Mouse (Mus musculus) kidney, postnatal 10 days (tissue): Measurements from ENCODE around the gene Lrig2.

Source experiments
- DNase-seq: peaks from one replicate; pipeline ENCODE4 v3.0.0; 2021; ENCODE audit warnings: mixed read lengths

The Lrig2 gene

DNA sequence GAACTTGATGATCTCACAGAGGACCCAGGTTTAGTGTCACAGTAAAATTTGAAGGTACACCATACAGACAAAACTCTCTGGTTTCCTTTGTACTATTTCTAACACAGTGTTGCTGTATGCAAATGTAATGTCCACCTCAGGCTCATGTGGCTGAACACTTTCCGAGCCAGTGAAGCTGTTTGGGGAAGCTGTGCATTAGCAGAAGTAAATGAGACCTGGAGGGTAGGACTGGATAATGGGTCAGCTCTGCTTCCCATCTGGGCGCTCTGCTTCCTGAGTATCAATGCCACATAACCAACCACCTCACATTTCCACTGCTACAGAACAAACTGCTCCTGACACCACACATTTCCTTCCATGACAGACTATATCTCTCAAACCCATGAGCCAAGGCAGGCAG is 10.1 kb downstream of the Lrig2 start:
- DNase-seq = no peak

- no peak for DNase-seq
Observed at GRCm38 (mm10) chr3:104500881-104501280, 10.8 kb downstream of the Lrig2 start.

DNA sequence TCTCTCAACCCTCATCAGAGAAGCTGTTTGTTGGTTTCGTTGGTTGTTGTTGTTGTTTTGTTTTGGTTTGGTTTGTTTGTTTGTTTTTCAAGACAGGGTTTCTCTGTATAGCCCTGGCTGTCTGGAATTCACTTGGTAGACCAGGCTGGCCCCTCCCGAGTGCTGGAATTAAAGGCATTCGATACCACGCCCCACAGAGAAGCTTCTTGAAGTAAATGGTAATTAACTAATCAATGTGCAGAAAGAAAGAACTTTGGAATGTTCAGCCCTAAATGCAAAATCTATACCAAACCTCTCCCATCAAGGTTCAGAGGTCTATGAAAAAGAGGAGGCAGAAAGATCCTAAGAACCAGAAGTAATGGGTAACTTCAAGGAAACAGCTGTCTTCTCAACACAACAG is 15.5 kb downstream of the Lrig2 start:
- no peak for DNase-seq

GRCm38 (mm10) chr3:104480946-104481719 is 30.6 kb downstream of the Lrig2 start:
- DNase-seq = no peak

- no peak for DNase-seq
Observed at GRCm38 (mm10) chr3:104478056-104478455, 33.7 kb downstream of the Lrig2 start.

GRCm38 (mm10) chr3:104469421-104469820 is 42.3 kb downstream of the Lrig2 start:
- no peak for DNase-seq

- DNase-seq = no peak
Observed at GRCm38 (mm10) chr3:104461226-104461625, 50.5 kb downstream of the Lrig2 start.

GRCm38 (mm10) chr3:104458588-104458987 is 53.1 kb downstream of the Lrig2 start:
- no peak for DNase-seq

DNA sequence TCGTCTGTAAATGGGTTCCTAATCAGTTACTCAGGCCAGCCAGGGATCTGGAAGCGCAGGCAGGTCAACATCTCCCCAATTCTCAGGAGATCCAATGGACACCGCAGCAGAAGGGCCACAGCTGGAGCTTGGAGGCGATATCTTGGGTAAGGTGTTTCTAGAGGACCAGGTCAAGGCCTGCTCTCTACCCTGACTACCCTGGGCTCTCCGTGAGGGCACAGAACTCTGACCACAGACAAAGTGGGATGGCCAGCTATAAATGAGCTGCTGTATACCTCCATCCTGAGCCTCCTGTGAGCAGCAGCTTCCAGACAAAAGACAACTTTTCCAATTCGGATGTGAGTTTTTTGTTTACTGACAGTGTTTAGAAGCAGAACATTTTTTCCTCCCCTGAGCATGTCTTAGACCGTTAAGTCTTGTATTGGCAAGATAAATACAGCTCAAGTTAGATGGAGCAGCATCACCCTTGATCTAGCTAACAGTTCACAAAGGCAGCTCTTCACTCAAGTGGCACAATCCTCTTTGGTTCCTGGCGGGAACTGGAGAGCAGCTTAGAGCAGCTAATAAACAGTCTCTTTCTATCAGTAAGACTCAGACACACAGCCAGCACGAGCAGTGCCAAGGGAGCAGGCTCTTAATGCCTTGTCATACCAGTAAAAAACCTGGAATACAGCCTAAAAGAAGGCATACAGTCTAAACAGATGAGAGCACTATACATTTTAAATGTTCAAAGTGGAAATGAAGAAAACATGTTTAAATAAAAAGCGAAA is 56.0 kb downstream of the Lrig2 start:
- DNase-seq = no peak

DNA sequence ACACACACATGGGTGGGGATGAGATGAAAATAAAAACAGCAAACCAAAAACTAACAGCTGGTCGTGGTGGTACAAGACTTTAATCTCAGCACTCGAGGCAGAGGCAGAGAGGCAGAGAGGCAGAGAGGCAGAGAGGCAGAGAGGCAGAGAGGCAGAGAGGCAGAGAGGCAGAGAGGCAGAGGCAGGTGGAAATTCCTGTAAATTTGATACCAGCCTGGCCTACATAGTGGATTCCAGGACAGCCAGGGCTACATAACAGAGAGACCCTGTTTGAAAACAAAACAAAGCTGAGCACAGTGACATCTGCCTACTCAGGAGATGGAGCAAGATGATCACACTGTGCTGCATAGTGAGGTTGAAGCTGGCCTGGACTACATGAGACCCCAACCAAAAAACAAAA is 64.5 kb downstream of the Lrig2 start:
- DNase-seq = no peak

- no peak for DNase-seq
Observed at GRCm38 (mm10) chr3:104446689-104447088, 65.0 kb downstream of the Lrig2 start.

DNA sequence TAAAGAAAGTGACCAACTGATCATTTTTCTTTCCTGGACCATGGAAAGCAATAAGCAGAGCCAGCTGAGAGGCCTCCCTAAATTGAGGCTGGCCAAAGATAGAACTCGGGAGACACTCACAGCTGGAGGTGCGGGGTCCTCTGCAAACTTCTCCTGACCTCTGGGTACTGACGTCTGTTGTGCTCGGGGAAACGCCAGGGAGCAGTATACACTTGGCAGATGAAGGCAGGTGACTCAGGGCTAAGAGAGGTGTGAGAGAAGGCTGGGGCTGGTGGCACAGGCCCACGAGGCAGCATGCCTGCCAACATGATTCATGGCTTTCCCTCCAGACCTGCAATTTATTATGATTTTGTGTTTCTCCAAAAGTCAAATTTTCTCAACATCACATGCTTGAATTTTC is 66.1 kb downstream of the Lrig2 start:
- DNase-seq = no peak

- DNase-seq = no peak
Observed at GRCm38 (mm10) chr3:104444946-104445460, 66.7 kb downstream of the Lrig2 start.

- no peak for DNase-seq
Observed at GRCm38 (mm10) chr3:104444082-104444481, 67.6 kb downstream of the Lrig2 start.

- DNase-seq = no peak
Observed at GRCm38 (mm10) chr3:104442357-104442756, 69.4 kb downstream of the Lrig2 start.

DNA sequence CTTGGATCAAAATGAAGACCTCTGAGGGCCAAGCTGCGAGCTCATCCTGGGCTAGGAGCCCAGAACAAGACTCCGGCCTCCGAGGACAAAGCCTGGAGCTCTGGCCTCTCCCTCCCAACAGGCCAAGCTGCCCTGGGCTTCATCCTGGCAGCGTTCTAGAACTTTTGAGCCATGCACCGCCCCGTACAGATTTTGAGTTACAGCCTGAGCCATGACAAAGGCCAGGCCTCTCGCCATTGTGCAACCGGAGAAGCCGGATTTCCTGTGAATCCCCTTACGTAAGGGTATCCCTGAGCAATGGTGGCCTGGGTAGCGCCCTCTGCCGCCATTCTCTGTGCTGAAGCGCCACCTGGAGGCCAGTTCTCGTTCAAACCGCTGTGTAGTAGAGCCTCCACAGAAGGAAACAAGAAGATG is 69.8 kb downstream of the Lrig2 start:
- peak; percentile 98 for DNase-seq

DNA sequence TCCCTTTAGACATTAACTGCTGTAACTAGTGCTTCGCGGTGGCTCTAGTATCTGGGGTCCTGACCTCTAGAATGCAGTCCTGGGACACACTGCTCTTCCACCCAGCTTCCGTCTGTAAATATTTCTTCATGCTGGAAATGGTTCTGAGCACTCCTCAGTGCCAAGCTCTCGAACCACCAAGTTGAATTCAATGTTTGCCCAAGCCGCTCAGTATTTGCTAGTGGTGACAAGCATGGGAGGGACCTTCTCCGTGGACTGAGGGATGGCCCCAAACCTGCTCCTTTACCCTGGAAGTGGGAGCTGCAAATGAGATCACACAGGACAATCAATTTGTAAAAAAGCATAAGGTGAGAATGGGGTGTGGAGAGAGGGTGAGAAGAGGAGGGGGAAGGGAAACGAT is 70.3 kb downstream of the Lrig2 start:
- no peak for DNase-seq

- no peak for DNase-seq
Observed at GRCm38 (mm10) chr3:104438777-104439176, 72.9 kb downstream of the Lrig2 start.

DNA sequence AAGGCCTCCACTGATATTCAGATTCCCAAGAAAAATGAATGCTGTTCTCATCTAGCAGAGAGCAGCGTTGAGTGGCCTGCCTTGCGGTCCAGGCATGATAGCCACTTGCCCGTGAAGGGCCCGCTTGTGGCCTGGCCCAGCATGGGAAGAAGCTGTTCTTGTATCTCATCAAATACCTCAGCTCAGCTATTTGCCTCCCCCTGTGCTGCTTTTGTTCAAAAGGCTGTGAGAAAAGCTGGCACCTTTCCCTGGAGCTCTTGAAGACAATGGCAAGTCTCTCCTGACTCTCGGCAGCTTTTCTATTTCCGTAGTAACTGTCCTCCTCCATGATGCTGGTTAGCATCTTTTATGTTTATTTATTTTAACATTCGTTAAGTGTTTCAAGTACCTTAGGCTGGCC is 74.1 kb downstream of the Lrig2 start:
- no peak for DNase-seq

DNA sequence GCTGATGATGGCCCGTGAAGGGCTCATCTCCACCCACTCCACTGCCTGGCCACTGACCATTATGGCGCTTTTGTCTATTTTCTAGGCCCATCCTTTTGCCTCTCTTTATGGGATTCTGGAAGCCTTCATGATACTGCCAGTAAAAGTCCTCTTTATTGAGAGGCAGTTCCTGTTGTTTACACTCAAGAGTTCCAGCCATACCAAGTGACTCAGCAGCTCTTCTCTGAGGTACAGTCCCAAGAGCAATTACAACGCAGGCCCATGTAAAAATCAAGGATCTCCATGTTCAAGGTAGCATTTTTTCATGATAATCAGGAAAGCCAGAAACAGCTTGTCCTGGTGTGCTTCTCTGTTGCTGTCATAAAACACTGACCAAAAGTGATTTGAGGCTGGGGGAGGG is 75.8 kb downstream of the Lrig2 start:
- DNase-seq = no peak

DNA sequence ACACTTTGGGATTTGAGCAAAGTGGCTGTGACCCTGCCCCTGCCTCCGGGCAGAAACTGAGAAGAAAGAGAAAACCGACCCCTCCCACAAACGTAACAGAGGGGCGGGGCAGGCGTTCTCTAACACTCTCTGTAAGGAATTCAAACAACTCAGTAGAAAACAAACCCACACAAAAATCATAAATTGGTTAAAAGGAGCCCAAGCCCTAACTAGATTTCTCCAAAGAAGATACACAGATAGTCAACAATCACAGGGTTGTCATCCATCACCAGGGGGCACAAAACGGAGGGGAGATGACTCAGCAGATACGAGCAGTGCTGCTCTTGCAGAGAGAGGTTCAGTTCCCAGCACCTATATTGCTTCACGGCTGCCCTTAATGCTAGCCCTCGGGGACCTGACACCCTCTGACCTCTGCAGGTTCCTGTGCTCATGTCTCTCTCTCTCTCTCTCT is 77.4 kb downstream of the Lrig2 start:
- DNase-seq = peak; percentile 61

GRCm38 (mm10) chr3:104432651-104433050 is 79.1 kb downstream of the Lrig2 start:
- DNase-seq = no peak

DNA sequence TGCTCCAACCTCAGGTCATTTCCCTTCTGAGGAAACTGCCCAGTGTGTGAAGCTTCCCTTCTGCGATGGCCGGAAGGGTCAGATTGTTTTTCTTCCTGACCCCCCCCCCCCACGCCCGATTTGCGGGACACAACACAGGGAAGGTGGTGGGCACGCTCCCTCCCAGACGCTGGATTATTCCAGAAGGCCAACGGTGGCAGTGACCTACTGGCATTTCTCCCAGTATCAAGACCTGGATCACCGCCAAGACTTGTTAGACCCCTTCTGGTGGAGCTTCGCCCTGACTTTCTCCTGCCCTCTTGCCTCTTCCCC is 79.9 kb downstream of the Lrig2 start:
- peak; percentile 80 for DNase-seq

DNA sequence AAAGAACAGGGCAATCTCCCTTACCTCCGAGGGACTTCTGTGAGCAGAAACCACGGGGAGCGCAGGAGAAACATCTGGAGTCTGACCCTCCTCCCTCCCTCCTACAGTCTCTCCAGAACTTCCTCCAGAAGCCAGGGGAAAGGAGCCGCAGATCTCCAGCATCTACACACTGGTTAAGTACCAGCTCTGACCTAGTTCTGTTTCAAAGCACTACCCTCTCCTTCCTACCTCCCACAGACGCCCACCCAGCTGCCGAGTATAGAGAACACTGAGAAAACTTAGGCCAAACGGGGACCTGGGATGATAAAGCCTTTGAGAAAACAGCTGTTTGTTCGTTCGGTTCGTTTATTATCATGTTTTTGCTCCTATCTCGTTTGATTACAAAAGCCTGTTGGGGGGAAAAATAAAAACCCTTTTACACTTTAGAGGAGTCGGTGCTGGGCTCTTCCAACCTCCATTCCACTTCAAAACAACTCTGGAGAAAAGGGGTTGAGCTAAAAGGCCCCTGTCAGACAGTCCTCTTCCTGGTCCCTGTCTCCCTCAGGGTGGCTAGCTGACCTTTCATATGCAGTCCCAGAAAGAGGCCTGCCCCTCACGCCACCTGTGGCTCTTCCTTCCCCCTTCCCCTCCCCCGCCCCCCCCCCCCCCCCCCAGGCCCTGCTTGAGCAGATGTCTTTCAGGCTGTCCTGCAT is 80.4 kb downstream of the Lrig2 start:
- peak; percentile 33 for DNase-seq
